Mouse (Mus musculus): ENCODE results near the gene Rnf214.
"Not testable (repeated sequence)": the region's sequence is repeated elsewhere in the genome, so short reads cannot be mapped to it uniquely, and the experiment has no call there.

Rnf214 gene

DNA sequence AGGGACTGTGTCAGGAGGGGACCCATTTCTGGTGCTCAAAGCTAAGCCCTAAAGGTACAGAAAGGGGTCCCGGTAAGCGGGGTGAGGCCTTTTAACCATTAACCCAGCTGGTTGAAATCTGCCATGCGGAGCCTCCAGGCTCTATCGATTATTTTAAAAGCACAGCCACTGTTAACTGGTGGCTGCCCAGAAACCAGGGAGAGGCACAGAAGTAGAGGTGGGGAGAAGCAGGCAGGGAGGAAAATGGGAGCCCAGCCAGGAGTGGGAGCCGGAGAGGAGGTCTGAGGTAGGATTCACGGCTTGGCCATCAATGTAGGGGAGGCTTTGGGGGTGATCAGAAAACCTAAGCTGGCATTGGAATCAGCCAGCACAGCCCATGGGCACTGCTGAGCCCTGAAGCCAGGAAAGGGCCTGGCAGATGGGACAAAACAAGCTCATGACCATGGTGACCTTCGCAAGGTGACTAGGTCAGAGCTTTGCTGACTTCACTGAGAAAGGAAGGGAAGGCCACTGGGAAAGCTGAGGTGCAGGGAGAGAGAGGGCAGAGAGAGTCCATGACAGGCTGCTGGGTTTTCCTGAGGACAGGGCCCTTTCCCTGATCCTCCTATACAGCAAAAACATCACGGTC lies 56.1 kb downstream of the Rnf214 start:
- DNase-seq (ENCODE audit: low spot score in 2 of 2) = no peak

- peak; percentile 63 to 79 for DNase-seq (ENCODE audit: low spot score in 2 of 2)
Measured at GRCm38 (mm10) chr9:45849528-45850408, 56.9 kb downstream of the Rnf214 start.

- DNase-seq (ENCODE audit: low spot score in 2 of 2) = no peak
Measured at GRCm38 (mm10) chr9:45846891-45847460, 59.7 kb downstream of the Rnf214 start.

GRCm38 (mm10) chr9:45846176-45846575 lies 60.5 kb downstream of the Rnf214 start:
- not testable (repeated sequence) for DNase-seq (ENCODE audit: low spot score in 2 of 2)

- no peak for DNase-seq (ENCODE audit: low spot score in 2 of 2)
Measured at GRCm38 (mm10) chr9:45845541-45845940, 61.2 kb downstream of the Rnf214 start.

DNA sequence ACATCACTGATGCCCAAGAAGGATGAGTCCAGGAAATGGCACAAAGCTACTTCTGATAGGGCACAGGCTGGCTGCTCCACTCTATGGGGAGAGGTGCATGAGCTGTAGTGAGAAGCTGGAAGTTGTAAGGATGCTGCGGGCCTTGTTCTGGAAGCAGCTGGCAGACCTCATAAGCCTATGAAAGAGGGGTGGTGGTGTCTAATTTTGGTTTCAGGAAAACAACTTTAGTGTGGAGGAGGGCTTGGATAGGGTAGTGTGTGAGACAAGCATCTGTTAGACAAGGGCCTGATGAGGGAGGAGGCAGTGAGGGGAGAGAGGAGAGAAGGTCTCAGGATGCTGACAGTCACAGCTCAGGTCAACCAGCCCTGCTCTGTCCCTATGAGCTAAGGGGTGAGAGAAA lies 62.9 kb downstream of the Rnf214 start:
- no peak for DNase-seq (ENCODE audit: low spot score in 2 of 2)

DNA sequence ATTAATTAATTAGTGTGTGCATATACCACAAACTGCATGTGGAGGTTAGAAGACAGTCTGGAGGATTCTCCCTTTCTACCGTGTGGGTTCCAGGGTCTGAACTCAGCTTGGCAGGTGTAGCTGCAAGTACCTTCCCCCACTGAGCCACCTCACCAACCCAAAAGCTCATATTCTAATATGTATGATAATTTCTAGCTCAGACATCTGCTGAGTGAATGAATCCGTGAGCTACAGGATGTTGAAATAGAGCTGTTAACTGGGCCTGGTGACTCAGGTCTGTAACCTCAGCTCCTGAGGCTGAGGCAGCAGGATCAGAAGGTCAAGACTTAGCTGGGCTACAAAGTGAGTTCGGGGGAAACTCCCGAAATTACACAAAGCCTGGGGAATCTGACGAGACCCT lies 63.7 kb downstream of the Rnf214 start:
- no peak for DNase-seq (ENCODE audit: low spot score in 2 of 2)

- no peak for DNase-seq (ENCODE audit: low spot score in 2 of 2)
Measured at GRCm38 (mm10) chr9:45841458-45841857, 65.3 kb downstream of the Rnf214 start.

DNA sequence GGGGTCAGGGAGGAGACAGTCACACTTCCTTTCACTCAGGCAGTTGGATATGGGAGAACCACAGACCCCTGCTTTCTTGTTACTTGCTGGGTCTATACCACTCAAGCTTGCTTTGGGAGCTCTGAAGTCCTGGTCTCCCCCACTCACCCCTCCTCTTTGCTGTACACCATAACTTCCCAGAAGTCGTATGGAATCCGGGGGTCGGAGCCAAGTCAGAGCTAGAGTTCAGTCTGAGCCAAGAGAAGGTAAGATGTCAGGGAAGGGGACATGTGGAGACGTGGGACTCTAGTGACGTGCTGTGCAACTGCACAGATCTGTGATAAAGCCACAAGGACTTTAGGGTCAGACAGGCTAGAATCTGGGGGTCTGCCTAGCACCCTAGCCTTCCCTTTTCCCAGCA lies 66.4 kb downstream of the Rnf214 start:
- no peak for DNase-seq (ENCODE audit: low spot score in 2 of 2)

DNA sequence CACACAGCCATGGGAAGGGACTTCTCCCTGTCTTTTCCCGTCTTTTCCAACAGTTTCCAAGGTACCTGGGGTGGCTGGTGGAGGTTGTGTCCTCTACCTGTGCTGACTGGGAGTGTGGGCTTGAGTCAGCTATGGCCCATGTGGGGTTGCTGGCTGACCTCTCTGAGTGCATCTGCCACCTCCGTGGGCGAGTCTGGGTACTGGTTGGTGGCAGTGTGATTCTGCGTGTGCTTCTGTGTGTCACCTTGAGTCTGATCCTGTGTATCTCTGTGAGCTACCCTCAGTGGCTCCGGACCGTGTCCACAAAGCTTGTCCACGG lies 66.8 kb downstream of the Rnf214 start:
- no peak for DNase-seq (ENCODE audit: low spot score in 2 of 2)

DNA sequence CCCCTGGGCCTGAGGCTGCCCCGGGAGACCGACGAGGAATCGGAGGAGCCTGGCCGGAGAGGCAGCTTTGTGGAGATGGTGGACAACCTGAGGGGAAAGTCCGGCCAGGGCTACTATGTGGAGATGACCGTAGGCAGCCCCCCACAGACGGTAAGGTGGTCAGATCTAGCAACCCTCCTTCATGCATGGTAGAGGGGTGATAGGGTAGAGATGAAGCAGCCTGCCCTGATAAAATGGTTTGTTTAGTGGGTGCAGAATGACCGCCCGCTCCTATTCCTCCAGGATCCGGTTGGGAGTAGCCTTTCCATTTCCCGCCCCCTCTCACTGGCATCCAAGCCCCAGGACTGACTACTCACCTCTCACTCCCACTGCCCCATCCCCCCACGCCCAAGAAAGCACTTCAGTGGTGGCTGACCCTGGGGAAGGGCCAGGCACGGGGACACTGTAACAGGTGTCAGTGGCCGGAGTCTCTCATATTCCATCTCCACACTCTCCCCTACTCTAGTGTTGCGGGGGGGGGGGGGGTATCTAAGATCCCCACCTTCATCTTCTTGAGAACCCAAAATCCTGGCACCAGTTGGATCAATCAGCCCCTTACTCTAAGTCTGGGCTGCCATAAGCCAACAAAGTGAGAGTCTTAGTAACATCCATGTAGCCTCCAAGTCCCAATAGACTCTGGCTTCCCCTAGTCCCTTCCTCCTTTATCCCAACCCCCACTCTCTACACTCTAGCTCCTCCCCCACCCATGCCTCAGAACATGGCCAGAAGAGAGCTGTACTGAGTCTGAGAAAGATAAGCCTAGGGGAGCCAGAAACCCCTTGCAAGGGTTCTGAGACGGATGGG lies 67.4 kb downstream of the Rnf214 start:
- no peak for DNase-seq (ENCODE audit: low spot score in 2 of 2)

- DNase-seq (ENCODE audit: low spot score in 2 of 2) = peak; percentile 96
Measured at GRCm38 (mm10) chr9:45838434-45839138, 68.1 kb downstream of the Rnf214 start, which contains the start of gene Bace1. TSS of gene Bace1 (plus strand) at chr9:45838580.

GRCm38 (mm10) chr9:45838069-45838433 lies 68.7 kb downstream of the Rnf214 start:
- DNase-seq (ENCODE audit: low spot score in 2 of 2) = no peak

DNA sequence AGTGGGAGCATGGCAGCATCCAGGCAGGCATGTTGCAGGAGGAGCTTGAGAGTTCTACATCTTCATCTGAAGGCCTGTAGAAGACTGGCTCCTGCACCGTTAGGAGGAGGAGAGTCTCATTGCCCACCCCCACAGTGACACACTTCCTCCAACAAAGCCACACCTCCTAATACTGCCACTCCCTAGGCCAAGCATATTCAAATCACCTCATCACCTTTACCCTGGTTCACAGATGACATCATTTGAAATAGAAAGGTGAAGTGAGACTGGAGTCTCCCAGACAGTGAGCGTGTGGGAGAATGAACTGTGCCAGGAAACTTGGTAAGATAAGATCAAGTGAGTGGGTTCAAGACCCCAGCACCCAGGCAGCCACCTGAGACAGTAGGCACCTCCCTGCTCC lies 73.2 kb downstream of the Rnf214 start:
- DNase-seq (ENCODE audit: low spot score in 2 of 2) = no peak

- DNase-seq (ENCODE audit: low spot score in 2 of 2) = no peak
Measured at GRCm38 (mm10) chr9:45832898-45833297, 73.8 kb downstream of the Rnf214 start.

GRCm38 (mm10) chr9:45829107-45829506 lies 77.6 kb downstream of the Rnf214 start:
- DNase-seq (ENCODE audit: low spot score in 2 of 2) = peak; percentile 87 to 88

GRCm38 (mm10) chr9:45828291-45828963 lies 78.3 kb downstream of the Rnf214 start, which contains the start of gene Cep164:
TSS of gene Cep164 (minus strand) at chr9:45828691.
- peak; percentile 94 to 96 for DNase-seq (ENCODE audit: low spot score in 2 of 2)

- peak in 1 of 2 experiments; percentile 57 for DNase-seq (ENCODE audit: low spot score in 2 of 2)
Measured at GRCm38 (mm10) chr9:45827663-45828290, 78.9 kb downstream of the Rnf214 start.

GRCm38 (mm10) chr9:45818406-45819011 lies 88.2 kb downstream of the Rnf214 start:
- DNase-seq (ENCODE audit: low spot score in 2 of 2) = no peak

DNA sequence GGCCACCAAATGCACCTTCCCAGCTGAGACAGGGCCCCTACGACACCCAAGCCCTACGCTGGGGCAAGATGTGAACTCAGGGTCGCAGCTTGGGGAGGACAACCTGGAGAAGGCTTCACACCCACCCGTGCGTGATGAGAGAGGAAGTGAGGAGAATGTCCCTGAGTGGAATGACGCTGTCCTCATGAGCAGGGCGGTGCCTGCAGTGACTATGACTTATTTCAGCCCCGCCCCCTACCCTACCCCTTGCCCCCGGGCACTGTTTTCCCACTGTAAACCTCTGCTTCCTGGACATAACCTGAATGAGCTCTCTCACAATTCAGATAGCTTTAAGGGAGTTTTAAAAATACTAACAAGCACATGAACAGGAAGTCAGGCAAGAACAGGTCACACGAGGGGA lies 91.2 kb downstream of the Rnf214 start:
- no peak for DNase-seq (ENCODE audit: low spot score in 2 of 2)
